Comparison of ENCODE assay signal across 8 mouse cellular contexts in the genomic region with DNA sequence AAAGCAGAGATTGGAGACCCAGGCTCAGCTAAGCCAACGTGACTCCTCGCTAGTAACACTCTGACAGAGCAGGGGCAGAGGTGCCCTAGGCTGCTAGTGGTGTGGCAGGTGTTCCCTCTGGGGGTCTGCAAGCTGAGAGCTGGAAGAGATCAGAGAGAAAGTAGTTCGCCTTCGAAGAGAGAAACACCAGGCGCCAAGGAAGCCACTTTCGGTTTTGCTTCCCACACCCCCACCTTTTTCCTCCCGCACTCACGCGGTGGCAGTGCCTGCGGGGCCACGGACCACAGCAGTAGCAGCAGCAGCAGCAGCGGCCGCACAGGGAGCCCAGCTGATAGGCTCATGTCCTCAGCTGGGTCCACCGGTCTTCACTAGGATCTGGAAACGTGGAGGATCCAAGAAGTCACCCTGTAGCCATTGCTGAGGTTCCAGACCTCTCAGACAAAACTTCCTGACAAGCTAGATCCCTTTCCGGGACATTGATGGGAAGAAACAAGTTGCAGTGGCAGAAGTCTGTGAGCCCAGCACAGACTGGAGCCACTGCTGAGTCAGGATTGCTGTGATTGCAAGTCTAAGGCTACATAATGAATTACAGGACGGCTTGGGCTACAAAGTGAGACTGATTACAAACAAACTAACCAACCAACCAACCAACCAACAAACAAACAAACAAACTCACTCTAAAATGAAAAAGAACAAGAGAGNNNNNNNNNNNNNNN. TPM values are rescaled to one million over a fixed set of nuclear protein-coding genes. Genes with fewer than 3 reads are reported as not detected.
DNase-seq lines count a peak whose midpoint lies in the region; ATAC-seq lines count a peak whose summit lies in the region.

Gene Hfe (minus strand): TSS at position 481 of the 716 bp plus-strand sequence.

- H3K27me3 ChIP-seq in hindbrain, embryonic 12.5 days: peaks cover 4% of the 10 kb centered on the region; the same call in 1 of the 2 replicates
- H3K27me3 ChIP-seq in midbrain, embryonic 15.5 days (replicated peaks): 0 out of 2 replicates have a peak, but pooled peaks cover 4% of the 10 kb centered on the region
- no peaks in the 10 kb centered on the region for H3K27me3 ChIP-seq in stomach, embryonic 15.5 days (replicated peaks)

- 4% methylated on average over 17 of the region's 17 CpGs for WGBS in hindbrain, embryonic 12.5 days
- WGBS in midbrain, embryonic 15.5 days: 5% methylated on average over 17 of the region's 17 CpGs
- WGBS in stomach, embryonic 15.5 days: 4% methylated on average over 17 of the region's 17 CpGs

- DNase-seq in cerebellum, adult 18-20 months: peak; percentile 13 to 16
- no peak for DNase-seq in cerebellum, adult 11-12 months
- peak; percentile 71 to 77 for DNase-seq in adrenal gland, postnatal 36 days
- DNase-seq in forelimb bud, embryonic 11.5 days (ENCODE audit: low read depth, low spot score): peak; percentile 37
- DNase-seq in liver: peak; percentile 42

- peak within 1 kb of the TSS; percentile 32 for H3K4me3 ChIP-seq in hindbrain, embryonic 12.5 days
- H3K4me3 ChIP-seq in midbrain, embryonic 15.5 days: peak within 1 kb of the TSS; percentile 32
- H3K4me3 ChIP-seq in stomach, embryonic 15.5 days (replicated peaks): peak within 1 kb of the TSS; percentile 45

- no peaks in the 10 kb centered on the region for H3K36me3 ChIP-seq in hindbrain, embryonic 12.5 days
- no peaks in the 10 kb centered on the region for H3K36me3 ChIP-seq in midbrain, embryonic 15.5 days (replicated peaks)
- no peaks in the 10 kb centered on the region for H3K36me3 ChIP-seq in stomach, embryonic 15.5 days

- ATAC-seq in hindbrain, embryonic 12.5 days (ENCODE audit: low FRiP score): peak; percentile 73; the same call in 1 of the 2 replicates
- no peak for ATAC-seq in midbrain, embryonic 15.5 days (replicated peaks)
- no peak; the same call in 1 of the 2 replicates for ATAC-seq in stomach, embryonic 15.5 days (ENCODE audit: insufficient read depth, low FRiP score, low read depth)

- no peaks in the 10 kb centered on the region for H3K9me3 ChIP-seq in hindbrain, embryonic 12.5 days (replicated peaks)
- H3K9me3 ChIP-seq in midbrain, embryonic 15.5 days: no peaks in the 10 kb centered on the region
- no peaks in the 10 kb centered on the region for H3K9me3 ChIP-seq in stomach, embryonic 15.5 days

- peak within 1 kb of the TSS; percentile 59 for H3K4me2 ChIP-seq in hindbrain, embryonic 12.5 days (replicated peaks)
- H3K4me2 ChIP-seq in midbrain, embryonic 15.5 days: peak within 1 kb of the TSS; percentile 52
- H3K4me2 ChIP-seq in stomach, embryonic 15.5 days: peak within 1 kb of the TSS; percentile 66

- H3K9ac ChIP-seq in hindbrain, embryonic 12.5 days: peak within 1 kb of the TSS; percentile 55
- peak within 1 kb of the TSS; percentile 28 for H3K9ac ChIP-seq in midbrain, embryonic 15.5 days
- peak within 1 kb of the TSS; percentile 16; the same call in 1 of the 2 replicates for H3K9ac ChIP-seq in stomach, embryonic 15.5 days

- peaks cover 12% of the 10 kb centered on the region for H3K4me1 ChIP-seq in hindbrain, embryonic 12.5 days
- H3K4me1 ChIP-seq in midbrain, embryonic 15.5 days: peaks cover 8% of the 10 kb centered on the region
- H3K4me1 ChIP-seq in stomach, embryonic 15.5 days: no peaks in the 10 kb centered on the region

- no peak within 1 kb of the TSS for H3K27ac ChIP-seq in hindbrain, embryonic 12.5 days
- H3K27ac ChIP-seq in midbrain, embryonic 15.5 days: no peak within 1 kb of the TSS
- H3K27ac ChIP-seq in stomach, embryonic 15.5 days: 0 out of 2 replicates have a peak within 1 kb of the TSS, but pooled peaks have one; percentile 1

RNA-seq across cellular contexts. Expression of gene Hfe, which starts in this region (rescaled TPM):
- 10 to 100 TPM; 29.2 to 49.8 TPM for total RNA-seq in adrenal gland, postnatal 36 days (2021)
- polyA plus RNA-seq in hindbrain, embryonic 12.5 days (2016; fragmentation: Nextera tagmentation; extraction: Ambion mirVana): 4.9 and 5.2 TPM in 2 replicates
- polyA plus RNA-seq in midbrain, embryonic 15.5 days (2015; fragmentation: Nextera tagmentation; extraction: Ambion mirVana): 3.0 and 3.8 TPM in 2 replicates
- polyA plus RNA-seq in stomach, embryonic 15.5 days (2015; fragmentation: Nextera tagmentation; extraction: Ambion mirVana): 7.9 and 8.8 TPM in 2 replicates
